Mouse (Mus musculus): Measurements from ENCODE around the gene Olfr1058. TPM values are rescaled to one million over a fixed set of nuclear protein-coding genes. Genes with fewer than 3 reads are reported as not detected.
"Not testable (repeated sequence)": the region's sequence is repeated elsewhere in the genome, so short reads cannot be mapped to it uniquely, and the experiment has no call there.

Gene Olfr1058
- polyA plus RNA-seq (2012; rRNA removed) (not detected in 2 replicates), polyA plus RNA-seq (2014; fragmentation: Nextera tagmentation; extraction: Ambion mirVana) (not detected in 2 replicates)

DNA sequence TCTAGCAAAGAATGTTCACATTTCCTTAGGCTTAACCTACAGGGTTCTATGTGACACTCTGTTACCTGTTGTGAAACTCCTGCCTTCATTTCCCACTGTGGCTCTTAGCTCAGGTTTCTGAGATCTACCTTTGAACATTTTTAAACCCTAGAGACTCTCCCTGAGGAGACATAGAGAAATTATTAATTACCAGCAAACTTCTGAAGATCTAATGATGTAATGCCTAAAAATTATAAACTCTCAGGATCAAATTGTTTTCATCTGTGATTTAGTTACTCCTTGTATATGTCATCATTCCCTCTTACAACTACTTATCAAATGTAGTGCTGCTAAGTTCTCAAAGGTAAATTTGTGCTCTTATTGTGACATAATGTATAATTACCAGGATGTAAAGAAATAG is at the start of gene Olfr1058:
Gene Olfr1058, minus strand, starts transcription at position 101 of the 400 bp plus-strand sequence.
- H3K4me2 ChIP-seq (replicated peaks; ENCODE audit: low read depth, low read length, severe bottlenecking); ATAC-seq (ENCODE audit: low FRiP score, low read depth); H3K9ac ChIP-seq (ENCODE audit: low read depth, low read length, severe bottlenecking); H3K9me3 ChIP-seq (ENCODE audit: control insufficient read depth, low read length); DNase-seq (ENCODE audit: low spot score); H3K36me3 ChIP-seq (ENCODE audit: control insufficient read depth, insufficient read depth, low read length); H3K27ac ChIP-seq (replicated peaks; ENCODE audit: low read depth, low read length); H3K4me3 ChIP-seq (replicated peaks; ENCODE audit: low read length); H3K4me1 ChIP-seq (ENCODE audit: control insufficient read depth, insufficient read depth, low read length); H3K27me3 ChIP-seq (ENCODE audit: control insufficient read depth, insufficient read depth, low read length): not testable (repeated sequence)

DNA sequence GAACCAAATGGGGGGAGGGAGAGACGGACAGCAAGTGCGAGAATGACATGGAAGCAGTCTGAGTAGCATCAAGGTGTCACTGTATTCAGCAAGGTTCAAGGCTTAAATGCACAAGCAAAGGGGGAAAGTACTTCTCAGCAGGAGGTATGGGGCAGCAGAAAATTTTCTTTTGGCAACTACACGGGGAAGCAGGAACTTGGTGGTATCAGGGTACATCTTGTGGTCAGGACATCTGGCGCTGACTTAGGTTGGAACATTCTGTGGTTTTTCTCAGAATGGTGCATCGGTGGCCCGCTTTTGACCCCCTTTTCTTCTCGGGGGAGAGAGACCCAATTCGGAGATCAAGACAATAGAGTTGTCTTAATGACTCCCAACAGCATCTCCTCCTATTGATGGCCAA is 40.1 kb upstream of the Olfr1058 start:
- H3K4me2 ChIP-seq (replicated peaks; ENCODE audit: low read depth, low read length, severe bottlenecking); H3K36me3 ChIP-seq (ENCODE audit: control insufficient read depth, insufficient read depth, low read length); H3K27me3 ChIP-seq (ENCODE audit: control insufficient read depth, insufficient read depth, low read length); H3K9me3 ChIP-seq (ENCODE audit: control insufficient read depth, low read length); DNase-seq (ENCODE audit: low spot score); H3K27ac ChIP-seq (replicated peaks; ENCODE audit: low read depth, low read length); H3K4me1 ChIP-seq (ENCODE audit: control insufficient read depth, insufficient read depth, low read length); H3K9ac ChIP-seq (ENCODE audit: low read depth, low read length, severe bottlenecking); ATAC-seq (ENCODE audit: low FRiP score, low read depth); H3K4me3 ChIP-seq (replicated peaks; ENCODE audit: low read length): not testable (repeated sequence)
- WGBS, result 85% methylated on average over 8 of the region's 8 CpGs

DNA sequence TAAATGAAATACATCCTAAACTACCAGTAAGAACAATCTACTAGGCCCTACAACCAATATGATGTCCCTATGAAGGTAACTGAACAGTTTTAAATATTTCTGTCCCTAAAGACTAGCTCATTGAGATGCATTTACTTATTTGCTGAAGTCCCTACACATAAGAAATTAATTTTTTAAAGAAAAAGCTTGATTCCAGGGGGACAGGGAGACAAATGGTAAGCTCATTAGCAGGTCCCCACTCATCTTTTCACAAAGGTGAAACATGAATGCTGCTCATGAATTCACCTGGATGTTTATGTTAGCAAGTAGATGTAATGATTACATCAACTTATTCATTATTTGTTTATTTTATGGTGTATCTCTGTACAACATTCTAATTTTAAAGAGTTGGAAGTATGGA is 38.3 kb upstream of the Olfr1058 start, which contains the start of gene Olfr1062:
Gene Olfr1062, minus strand, starts transcription at position 101 of the 400 bp plus-strand sequence.
- H3K4me3 ChIP-seq (replicated peaks; ENCODE audit: low read length); ATAC-seq (ENCODE audit: low FRiP score, low read depth); H3K9me3 ChIP-seq (ENCODE audit: control insufficient read depth, low read length); H3K4me1 ChIP-seq (ENCODE audit: control insufficient read depth, insufficient read depth, low read length); H3K4me2 ChIP-seq (replicated peaks; ENCODE audit: low read depth, low read length, severe bottlenecking); DNase-seq (ENCODE audit: low spot score); H3K27ac ChIP-seq (replicated peaks; ENCODE audit: low read depth, low read length); H3K36me3 ChIP-seq (ENCODE audit: control insufficient read depth, insufficient read depth, low read length); H3K27me3 ChIP-seq (ENCODE audit: control insufficient read depth, insufficient read depth, low read length); H3K9ac ChIP-seq (ENCODE audit: low read depth, low read length, severe bottlenecking): not testable (repeated sequence)

DNA sequence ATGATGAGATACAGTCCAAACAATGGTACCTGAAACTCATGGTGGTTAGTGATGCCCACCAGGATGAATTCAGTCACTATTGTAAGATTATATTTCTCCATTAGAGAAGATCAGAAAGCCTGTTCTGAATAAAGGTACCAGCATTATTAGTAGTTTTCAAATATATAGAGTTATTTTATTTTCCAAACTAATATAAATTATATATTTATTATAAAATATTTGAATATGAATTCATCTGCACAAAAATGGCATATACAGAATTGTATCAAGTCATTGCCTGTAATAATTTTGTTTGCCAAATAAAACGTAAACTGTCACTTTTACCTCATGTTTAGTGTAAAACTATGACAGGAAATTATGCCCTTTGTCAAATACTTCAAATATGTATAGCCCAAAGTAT is 25.6 kb upstream of the Olfr1058 start, which contains the start of gene Olfr1061:
Gene Olfr1061, minus strand, starts transcription at position 101 of the 400 bp plus-strand sequence.
- H3K9me3 ChIP-seq (ENCODE audit: control insufficient read depth, low read length), result no peaks in the 10 kb centered on the region
- ATAC-seq (ENCODE audit: low FRiP score, low read depth), result no peak
- H3K27ac ChIP-seq (replicated peaks; ENCODE audit: low read depth, low read length), result no peak within 1 kb of the TSS
- H3K9ac ChIP-seq (ENCODE audit: low read depth, low read length, severe bottlenecking), result no peak within 1 kb of the TSS
- H3K4me1 ChIP-seq (ENCODE audit: control insufficient read depth, insufficient read depth, low read length), result no peaks in the 10 kb centered on the region
- no peak for TF ChIP-seq POLR2A (IDR thresholded peaks at IDR 0.05; ENCODE audit: borderline replicate concordance, extremely low read depth, insufficient read depth, insufficient read length)
- no peak for DNase-seq (ENCODE audit: low spot score)
- 80% methylated on average over 1 of the region's 1 CpGs for WGBS
- no peak within 1 kb of the TSS for H3K4me2 ChIP-seq (replicated peaks; ENCODE audit: low read depth, low read length, severe bottlenecking)
- no peaks in the 10 kb centered on the region for H3K36me3 ChIP-seq (ENCODE audit: control insufficient read depth, insufficient read depth, low read length)
- no peak within 1 kb of the TSS for H3K4me3 ChIP-seq (replicated peaks; ENCODE audit: low read length)
- H3K27me3 ChIP-seq (ENCODE audit: control insufficient read depth, insufficient read depth, low read length), result no peaks in the 10 kb centered on the region

GRCm38 (mm10) chr2:86395114-86395513 is 6.8 kb upstream of the Olfr1058 start:
- WGBS, result 84% methylated on average over 2 of the region's 2 CpGs
- H3K9me3 ChIP-seq (ENCODE audit: control insufficient read depth, low read length), result no peaks in the 10 kb centered on the region

DNA sequence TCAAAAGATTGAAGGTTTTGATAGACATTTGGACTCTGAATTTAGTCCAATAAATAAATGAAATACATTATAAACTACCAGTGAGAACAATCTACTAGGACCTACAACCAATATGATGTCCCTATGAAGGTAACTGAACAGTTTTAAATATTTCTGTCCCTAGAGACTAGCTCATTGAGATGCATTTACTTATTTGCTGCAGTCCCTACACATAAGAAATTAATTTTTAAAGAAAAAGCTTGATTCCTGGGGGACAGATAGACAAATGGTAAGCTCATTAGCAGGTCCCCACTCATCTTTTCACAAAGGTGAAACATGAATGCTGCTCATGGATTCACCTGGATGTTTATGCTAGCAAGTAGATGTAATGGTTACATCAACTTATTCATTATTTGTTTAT is 10.1 kb downstream of the Olfr1058 start, which contains the start of gene Olfr1057:
Gene Olfr1057, minus strand, starts transcription at position 101 of the 400 bp plus-strand sequence.
- no peak within 1 kb of the TSS for H3K9ac ChIP-seq (ENCODE audit: low read depth, low read length, severe bottlenecking)
- no peaks in the 10 kb centered on the region for H3K27me3 ChIP-seq (ENCODE audit: control insufficient read depth, insufficient read depth, low read length)
- H3K27ac ChIP-seq (replicated peaks; ENCODE audit: low read depth, low read length), result no peak within 1 kb of the TSS
- no peaks in the 10 kb centered on the region for H3K4me1 ChIP-seq (ENCODE audit: control insufficient read depth, insufficient read depth, low read length)
- TF ChIP-seq POLR2A (IDR thresholded peaks at IDR 0.05; ENCODE audit: borderline replicate concordance, extremely low read depth, insufficient read depth, insufficient read length), result no peak
- H3K9me3 ChIP-seq (ENCODE audit: control insufficient read depth, low read length), result no peaks in the 10 kb centered on the region
- H3K36me3 ChIP-seq (ENCODE audit: control insufficient read depth, insufficient read depth, low read length), result no peaks in the 10 kb centered on the region
- DNase-seq (ENCODE audit: low spot score) (no peak), ATAC-seq (ENCODE audit: low FRiP score, low read depth) (no peak)
- H3K4me3 ChIP-seq (replicated peaks; ENCODE audit: low read length), result no peak within 1 kb of the TSS
- H3K4me2 ChIP-seq (replicated peaks; ENCODE audit: low read depth, low read length, severe bottlenecking), result no peak within 1 kb of the TSS

More at GRCm38 (mm10) chr2:86395114-86395513, 6.8 kb upstream of the Olfr1058 start:
- Histone ChIP-seq H3K4me1 (ENCODE audit: control insufficient read depth, insufficient read depth, low read length) (no peaks in the 10 kb centered on the region), H3K9ac (ENCODE audit: low read depth, low read length, severe bottlenecking) (no peak overlapping the region), H3K36me3 (ENCODE audit: control insufficient read depth, insufficient read depth, low read length) (no peaks in the 10 kb centered on the region), H3K27ac (replicated peaks; ENCODE audit: low read depth, low read length) (no peak overlapping the region), H3K4me3 (replicated peaks; ENCODE audit: low read length) (no peak overlapping the region), H3K27me3 (ENCODE audit: control insufficient read depth, insufficient read depth, low read length) (no peaks in the 10 kb centered on the region), H3K4me2 (replicated peaks; ENCODE audit: low read depth, low read length, severe bottlenecking) (no peak overlapping the region)
- DNase-seq (ENCODE audit: low spot score) (no peak), ATAC-seq (ENCODE audit: low FRiP score, low read depth) (no peak)
- TF ChIP-seq POLR2A (IDR thresholded peaks at IDR 0.05; ENCODE audit: borderline replicate concordance, extremely low read depth, insufficient read depth, insufficient read length), result no peak

DNA sequence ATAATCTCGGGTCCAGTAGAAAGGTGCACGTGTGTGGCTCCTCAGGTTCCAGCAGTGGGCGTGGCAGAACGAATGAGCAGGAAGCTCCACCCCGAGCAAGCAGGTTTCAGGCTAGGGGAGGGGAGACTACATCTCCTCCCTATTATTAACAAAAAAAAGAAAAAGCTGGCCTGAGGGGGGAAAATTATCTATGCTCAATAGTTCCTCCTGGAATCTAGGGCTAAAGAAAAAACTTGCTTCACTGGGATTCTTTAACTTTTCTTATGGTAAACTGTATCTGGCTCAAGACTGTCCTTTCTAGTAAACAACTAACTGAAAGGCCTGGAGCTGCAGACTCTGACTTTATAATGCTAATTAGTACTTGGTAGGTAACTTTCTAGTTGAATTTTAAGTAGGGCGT is 22.0 kb downstream of the Olfr1058 start:
- not testable (repeated sequence) for DNase-seq (ENCODE audit: low spot score); H3K4me3 ChIP-seq (replicated peaks; ENCODE audit: low read length); H3K27me3 ChIP-seq (ENCODE audit: control insufficient read depth, insufficient read depth, low read length); H3K4me1 ChIP-seq (ENCODE audit: control insufficient read depth, insufficient read depth, low read length); H3K4me2 ChIP-seq (replicated peaks; ENCODE audit: low read depth, low read length, severe bottlenecking); ATAC-seq (ENCODE audit: low FRiP score, low read depth); H3K36me3 ChIP-seq (ENCODE audit: control insufficient read depth, insufficient read depth, low read length); H3K9ac ChIP-seq (ENCODE audit: low read depth, low read length, severe bottlenecking); H3K9me3 ChIP-seq (ENCODE audit: control insufficient read depth, low read length); H3K27ac ChIP-seq (replicated peaks; ENCODE audit: low read depth, low read length)
- WGBS, result 33% methylated on average over 1 of the region's 6 CpGs

Measured in limb, embryonic 14.5 days (tissue).